Mouse (Mus musculus): ENCODE results near the gene Gm11983. TPM values are rescaled to one million over a fixed set of nuclear protein-coding genes. Genes with fewer than 3 reads are reported as not detected.
A peak's percentile ranks its signal among the peaks of the same experiment; 100 is the strongest.
"Not testable (repeated sequence)": the region's sequence is repeated elsewhere in the genome, so short reads cannot be mapped to it uniquely, and the experiment has no call there.

Gene Gm11983
- polyA plus RNA-seq, 1 experiment: not detected

GRCm38 (mm10) chr11:6843831-6844230, 6.4 kb upstream of the Gm11983 start:
- no peak overlapping the region for H3K27ac ChIP-seq (ENCODE audit: insufficient read depth, low read length)
- H3K4me3 ChIP-seq (ENCODE audit: insufficient read depth, low read length): no peak overlapping the region
- no peak for TF ChIP-seq CTCF (IDR thresholded peaks at IDR 0.05; ENCODE audit: extremely low read depth, insufficient read depth, low read length)
- TF ChIP-seq POLR2A (IDR thresholded peaks at IDR 0.05; ENCODE audit: extremely low read depth, insufficient read depth, low read length): no peak
- H3K4me1 ChIP-seq (ENCODE audit: control insufficient read depth, insufficient read depth, low read length): no peaks in the 10 kb centered on the region; the same call in none of the 2 replicates

- H3K4me3 ChIP-seq (ENCODE audit: insufficient read depth, low read length): no peak overlapping the region
- no peak overlapping the region for H3K27ac ChIP-seq (ENCODE audit: insufficient read depth, low read length)
- no peaks in the 10 kb centered on the region; the same call in none of the 2 replicates for H3K4me1 ChIP-seq (ENCODE audit: control insufficient read depth, insufficient read depth, low read length)
- TF ChIP-seq POLR2A (IDR thresholded peaks at IDR 0.05; ENCODE audit: extremely low read depth, insufficient read depth, low read length): no peak
- TF ChIP-seq CTCF (IDR thresholded peaks at IDR 0.05; ENCODE audit: extremely low read depth, insufficient read depth, low read length): no peak
These were observed 4.7 kb upstream of the Gm11983 start for GRCm38 (mm10) chr11:6842160-6842559.

- no peak for TF ChIP-seq POLR2A (IDR thresholded peaks at IDR 0.05; ENCODE audit: extremely low read depth, insufficient read depth, low read length)
- no peak for TF ChIP-seq CTCF (IDR thresholded peaks at IDR 0.05; ENCODE audit: extremely low read depth, insufficient read depth, low read length)
- Histone ChIP-seq H3K4me3 (ENCODE audit: insufficient read depth, low read length) (no peak overlapping the region), H3K27ac (ENCODE audit: insufficient read depth, low read length) (no peak overlapping the region), H3K4me1 (ENCODE audit: control insufficient read depth, insufficient read depth, low read length) (no peaks in the 10 kb centered on the region; the same call in none of the 2 replicates)
These were observed 3.3 kb upstream of the Gm11983 start for GRCm38 (mm10) chr11:6840775-6841174.

GRCm38 (mm10) chr11:6834636-6835035, 2.8 kb downstream of the Gm11983 start:
- 0 out of 2 replicates have a peak overlapping the region, but pooled peaks have one; percentile 15 for H3K4me3 ChIP-seq (ENCODE audit: insufficient read depth, low read length)
- no peak overlapping the region for H3K27ac ChIP-seq (ENCODE audit: insufficient read depth, low read length)
- TF ChIP-seq CTCF (IDR thresholded peaks at IDR 0.05; ENCODE audit: extremely low read depth, insufficient read depth, low read length): no peak
- no peak for TF ChIP-seq POLR2A (IDR thresholded peaks at IDR 0.05; ENCODE audit: extremely low read depth, insufficient read depth, low read length)
- H3K4me1 ChIP-seq (ENCODE audit: control insufficient read depth, insufficient read depth, low read length): no peaks in the 10 kb centered on the region

GRCm38 (mm10) chr11:6833731-6834130, 3.7 kb downstream of the Gm11983 start:
- Histone ChIP-seq H3K27ac (ENCODE audit: insufficient read depth, low read length) (no peak overlapping the region), H3K4me1 (ENCODE audit: control insufficient read depth, insufficient read depth, low read length) (no peaks in the 10 kb centered on the region), H3K4me3 (ENCODE audit: insufficient read depth, low read length) (no peak overlapping the region)
- no peak for TF ChIP-seq CTCF (IDR thresholded peaks at IDR 0.05; ENCODE audit: extremely low read depth, insufficient read depth, low read length)
- TF ChIP-seq POLR2A (IDR thresholded peaks at IDR 0.05; ENCODE audit: extremely low read depth, insufficient read depth, low read length): no peak

GRCm38 (mm10) chr11:6831931-6832330, 5.5 kb downstream of the Gm11983 start:
- Histone ChIP-seq H3K4me3 (ENCODE audit: insufficient read depth, low read length) (no peak overlapping the region), H3K4me1 (ENCODE audit: control insufficient read depth, insufficient read depth, low read length) (no peaks in the 10 kb centered on the region), H3K27ac (ENCODE audit: insufficient read depth, low read length) (no peak overlapping the region)
- TF ChIP-seq POLR2A (IDR thresholded peaks at IDR 0.05; ENCODE audit: extremely low read depth, insufficient read depth, low read length) (no peak), CTCF (IDR thresholded peaks at IDR 0.05; ENCODE audit: extremely low read depth, insufficient read depth, low read length) (no peak)

GRCm38 (mm10) chr11:6828196-6828595, 9.3 kb downstream of the Gm11983 start:
- H3K4me3 ChIP-seq (ENCODE audit: insufficient read depth, low read length): no peak overlapping the region
- H3K4me1 ChIP-seq (ENCODE audit: control insufficient read depth, insufficient read depth, low read length): no peaks in the 10 kb centered on the region
- TF ChIP-seq CTCF (IDR thresholded peaks at IDR 0.05; ENCODE audit: extremely low read depth, insufficient read depth, low read length): no peak
- no peak overlapping the region for H3K27ac ChIP-seq (ENCODE audit: insufficient read depth, low read length)

- Histone ChIP-seq H3K4me3 (ENCODE audit: insufficient read depth, low read length) (no peak overlapping the region), H3K27ac (ENCODE audit: insufficient read depth, low read length) (no peak overlapping the region), H3K4me1 (ENCODE audit: control insufficient read depth, insufficient read depth, low read length) (no peaks in the 10 kb centered on the region)
- TF ChIP-seq POLR2A (IDR thresholded peaks at IDR 0.05; ENCODE audit: extremely low read depth, insufficient read depth, low read length): no peak
These were observed 11.3 kb downstream of the Gm11983 start for GRCm38 (mm10) chr11:6826157-6826556.

- no peak overlapping the region for H3K4me3 ChIP-seq (ENCODE audit: insufficient read depth, low read length)
- H3K4me1 ChIP-seq (ENCODE audit: control insufficient read depth, insufficient read depth, low read length): no peaks in the 10 kb centered on the region
- no peak for TF ChIP-seq POLR2A (IDR thresholded peaks at IDR 0.05; ENCODE audit: extremely low read depth, insufficient read depth, low read length)
- no peak for TF ChIP-seq CTCF (IDR thresholded peaks at IDR 0.05; ENCODE audit: extremely low read depth, insufficient read depth, low read length)
- H3K27ac ChIP-seq (ENCODE audit: insufficient read depth, low read length): no peak overlapping the region
These were observed 14.3 kb downstream of the Gm11983 start for GRCm38 (mm10) chr11:6823176-6823575.

GRCm38 (mm10) chr11:6814486-6814885, 23.0 kb downstream of the Gm11983 start:
- H3K4me3 ChIP-seq (ENCODE audit: insufficient read depth, low read length): no peak overlapping the region
- H3K4me1 ChIP-seq (ENCODE audit: control insufficient read depth, insufficient read depth, low read length): no peaks in the 10 kb centered on the region
- no peak for TF ChIP-seq CTCF (IDR thresholded peaks at IDR 0.05; ENCODE audit: extremely low read depth, insufficient read depth, low read length)
- no peak for TF ChIP-seq POLR2A (IDR thresholded peaks at IDR 0.05; ENCODE audit: extremely low read depth, insufficient read depth, low read length)

GRCm38 (mm10) chr11:6802879-6803278, 34.6 kb downstream of the Gm11983 start:
- not testable (repeated sequence) for H3K27ac ChIP-seq (ENCODE audit: insufficient read depth, low read length); H3K4me3 ChIP-seq (ENCODE audit: insufficient read depth, low read length); H3K4me1 ChIP-seq (ENCODE audit: control insufficient read depth, insufficient read depth, low read length)

More at GRCm38 (mm10) chr11:6814486-6814885, 23.0 kb downstream of the Gm11983 start:
- no peak overlapping the region for H3K27ac ChIP-seq (ENCODE audit: insufficient read depth, low read length)
